Mouse (Mus musculus) liver, embryonic 16.5 days (tissue): Measurements from ENCODE around the gene Senp2. TPM values are rescaled to one million over a fixed set of nuclear protein-coding genes. Genes with fewer than 3 reads are reported as not detected.

ENCODE experiments used
- ATAC-seq: fragments of 200-750 bp; cut with Nextera tagmentation; 2 replicates; pipeline ENCODE4 v1.8.0; 2017; ENCODE audit warnings: low read depth, mild to moderate bottlenecking, moderate number of reproducible peaks, moderate library complexity
- H3K27ac ChIP-seq: fragments of 300-500 bp; sonication (generic); 2 replicates; pipeline ENCODE4 v1.5.1; 2014; ENCODE audit warnings: mild to moderate bottlenecking, low read length
- H3K27me3 ChIP-seq: fragments of 300-500 bp; sonication (generic); 2 replicates; pipeline ENCODE4 v1.6.1; 2014; ENCODE audit warnings: low read depth, low read length, mixed read lengths; ENCODE audit not compliant: control insufficient read depth, insufficient read depth
- H3K36me3 ChIP-seq: fragments of 300-500 bp; sonication (generic); 2 replicates; pipeline ENCODE4 v1.6.1; 2014; ENCODE audit warnings: mild to moderate bottlenecking; ENCODE audit not compliant: control insufficient read depth, insufficient read depth
- H3K4me1 ChIP-seq: fragments of 300-500 bp; sonication (generic); 2 replicates; pipeline ENCODE4 v1.6.1; 2014; ENCODE audit warnings: low read depth, low read length, mixed read lengths; ENCODE audit not compliant: control insufficient read depth
- H3K4me2 ChIP-seq: fragments of 300-500 bp; sonication (generic); 2 replicates; pipeline ENCODE4 v1.6.1; 2014; ENCODE audit warnings: low read depth, low read length, mixed read lengths
- H3K4me3 ChIP-seq: fragments of 300-500 bp; sonication (generic); 2 replicates; pipeline ENCODE4 v1.5.1; 2014; ENCODE audit warnings: low read depth, mild to moderate bottlenecking, low read length
- H3K9ac ChIP-seq: fragments of 300-500 bp; sonication (generic); 2 replicates; pipeline ENCODE4 v1.6.1; 2014; ENCODE audit warnings: low read depth, low read length
- H3K9me3 ChIP-seq: fragments of 300-500 bp; sonication (generic); replicated peaks from 2 replicates; pipeline ENCODE4 v1.6.1; 2016; ENCODE audit warnings: low read length; ENCODE audit not compliant: control insufficient read depth
- WGBS: fragments of 180-500 bp; shearing (Covaris S2); extraction: QIAGEN DNeasy Blood & Tissue Kit; methylation state at CpG from one replicate; pipeline ENCODE4 v1.1.7; 2014; ENCODE audit not compliant: insufficient replicate concordance; 5-methylcytosine and 5-hydroxymethylcytosine counted together
- polyA plus RNA-seq: library from polyadenylated mRNA; unstranded; fragments of >200 nt; fragmentation: Nextera tagmentation; extraction: Ambion mirVana; gene quantifications from 2 replicates; pipeline ENCODE4 v1.2.1, GENCODE M21; 2015

Gene Senp2
- polyA plus RNA-seq, 1 experiment from 2014 or later, result 30.2 TPM

DNA sequence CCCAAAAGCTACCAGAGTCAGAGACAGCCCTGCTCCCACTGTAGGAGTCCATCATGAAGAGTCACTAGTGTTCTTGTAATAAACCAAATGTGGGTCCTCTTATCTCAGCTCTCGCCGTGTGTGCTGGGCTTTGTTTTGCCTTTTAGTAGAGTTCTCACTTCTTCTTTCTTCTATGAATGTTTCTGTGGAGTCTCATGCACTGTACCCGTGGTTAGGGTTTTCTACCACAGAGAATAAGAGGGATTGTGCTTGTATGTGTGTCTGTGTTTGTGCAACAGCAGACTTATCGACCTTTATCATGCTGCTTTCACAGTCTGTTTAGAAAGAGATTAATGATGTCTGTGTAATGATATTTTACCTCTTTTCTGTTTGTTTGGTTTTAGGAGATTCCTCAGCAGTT lies 34.5 kb downstream of the Senp2 start:
- Histone ChIP-seq H3K4me1 (no peaks in the 10 kb centered on the region), H3K9ac (no peak overlapping the region), H3K9me3 (no peaks in the 10 kb centered on the region), H3K4me3 (no peak overlapping the region), H3K27me3 (no peaks in the 10 kb centered on the region), H3K4me2 (no peak overlapping the region), H3K36me3 (peaks cover 30% of the 10 kb centered on the region), H3K27ac (no peak overlapping the region)
- ATAC-seq, result no peak
- 63% methylated on average over 4 of the region's 4 CpGs for WGBS

DNA sequence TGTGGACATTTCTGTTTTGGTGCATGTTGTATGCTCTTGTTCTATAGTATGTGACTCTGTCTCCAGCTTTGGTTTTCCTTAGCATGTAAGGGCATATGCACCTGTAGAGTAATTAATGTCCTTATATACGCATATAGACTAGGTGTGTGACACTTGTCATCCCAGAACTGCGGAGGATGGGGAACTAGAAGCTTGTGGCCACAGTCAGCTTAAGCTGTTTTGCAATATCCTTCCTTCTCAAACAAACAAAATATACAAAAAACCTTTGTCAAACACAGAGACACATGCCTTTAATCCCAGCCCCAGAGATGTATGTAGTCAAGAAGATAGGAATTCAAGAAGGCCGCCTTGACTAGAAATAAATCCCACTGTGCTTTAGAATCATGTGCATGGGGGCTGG lies 36.6 kb downstream of the Senp2 start:
- Histone ChIP-seq H3K9me3 (no peaks in the 10 kb centered on the region), H3K4me3 (no peak overlapping the region), H3K27me3 (no peaks in the 10 kb centered on the region), H3K4me1 (no peaks in the 10 kb centered on the region), H3K27ac (no peak overlapping the region), H3K36me3 (peaks cover 30% of the 10 kb centered on the region), H3K4me2 (no peak overlapping the region), H3K9ac (no peak overlapping the region)
- ATAC-seq, result no peak
- 78% methylated on average over 3 of the region's 3 CpGs for WGBS

DNA sequence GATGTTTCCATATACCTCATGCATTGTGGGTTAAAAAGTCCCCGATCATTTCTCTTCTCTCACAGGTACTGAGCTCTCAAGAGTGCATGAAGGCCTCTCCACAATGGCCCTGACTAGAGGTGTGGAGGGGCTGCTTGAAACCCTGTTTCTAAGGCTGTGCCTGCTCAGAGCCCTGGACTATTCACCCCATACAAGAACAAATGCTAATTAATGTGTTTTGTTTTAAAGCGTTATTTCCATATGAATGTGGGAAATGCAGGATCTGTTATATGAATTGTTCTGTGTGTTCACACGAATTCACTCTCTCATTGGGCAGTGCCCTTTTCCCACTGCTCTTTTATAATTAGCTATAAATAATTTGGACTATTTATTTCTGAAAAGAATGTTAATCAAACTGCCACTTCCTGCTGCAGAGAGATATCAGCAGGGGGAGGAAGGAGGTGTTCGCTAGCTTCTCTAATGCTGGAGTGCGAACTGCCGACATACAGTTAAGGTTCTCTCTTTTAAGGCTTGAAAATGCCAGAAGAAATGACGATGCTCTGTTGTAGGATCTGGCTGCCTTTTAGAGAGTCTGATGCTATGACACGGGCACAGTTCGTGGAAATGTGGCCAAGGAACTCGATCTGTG lies 37.6 kb downstream of the Senp2 start:
- Histone ChIP-seq H3K9ac (no peak overlapping the region), H3K9me3 (no peaks in the 10 kb centered on the region), H3K4me3 (no peak overlapping the region), H3K4me2 (no peak overlapping the region), H3K4me1 (no peaks in the 10 kb centered on the region), H3K27me3 (no peaks in the 10 kb centered on the region), H3K36me3 (peaks cover 26% of the 10 kb centered on the region), H3K27ac (no peak overlapping the region)
- 62% methylated on average over 10 of the region's 10 CpGs for WGBS
- ATAC-seq, result no peak

GRCm38 (mm10) chr16:22053411-22053810 lies 44.1 kb downstream of the Senp2 start:
- no peak for ATAC-seq
- H3K36me3 ChIP-seq, result no peaks in the 10 kb centered on the region
- 87% methylated on average over 21 of the region's 21 CpGs for WGBS

GRCm38 (mm10) chr16:22057498-22057897 lies 48.2 kb downstream of the Senp2 start:
- Histone ChIP-seq H3K9ac (no peak overlapping the region), H3K4me2 (no peak overlapping the region), H3K27me3 (no peaks in the 10 kb centered on the region), H3K27ac (no peak overlapping the region), H3K9me3 (no peaks in the 10 kb centered on the region), H3K36me3 (no peaks in the 10 kb centered on the region), H3K4me3 (no peak overlapping the region), H3K4me1 (peaks cover 3% of the 10 kb centered on the region)
- peak; percentile 71 for ATAC-seq
- WGBS, result 38% methylated on average over 6 of the region's 6 CpGs

More at GRCm38 (mm10) chr16:22053411-22053810, 44.1 kb downstream of the Senp2 start:
- no peak overlapping the region for H3K4me3 ChIP-seq
- no peaks in the 10 kb centered on the region for H3K27me3 ChIP-seq
- no peak overlapping the region for H3K9ac ChIP-seq
- no peaks in the 10 kb centered on the region for H3K9me3 ChIP-seq
- H3K4me2 ChIP-seq, result no peak overlapping the region
- H3K27ac ChIP-seq, result no peak overlapping the region
- H3K4me1 ChIP-seq, result peaks cover 3% of the 10 kb centered on the region

GRCm38 (mm10) chr16:22058871-22059270 lies 49.6 kb downstream of the Senp2 start:
- no peak overlapping the region for H3K4me2 ChIP-seq
- H3K9me3 ChIP-seq, result no peaks in the 10 kb centered on the region
- peaks cover 3% of the 10 kb centered on the region for H3K4me1 ChIP-seq
- H3K27me3 ChIP-seq, result no peaks in the 10 kb centered on the region
- H3K9ac ChIP-seq, result no peak overlapping the region
- no peak overlapping the region for H3K4me3 ChIP-seq
- no peaks in the 10 kb centered on the region for H3K36me3 ChIP-seq
- no peak overlapping the region for H3K27ac ChIP-seq
- WGBS, result 79% methylated on average over 7 of the region's 7 CpGs
- no peak for ATAC-seq

- Histone ChIP-seq H3K4me2 (no peak overlapping the region), H3K36me3 (no peaks in the 10 kb centered on the region), H3K9ac (no peak overlapping the region), H3K4me1 (peaks cover 3% of the 10 kb centered on the region), H3K9me3 (no peaks in the 10 kb centered on the region), H3K4me3 (no peak overlapping the region), H3K27me3 (no peaks in the 10 kb centered on the region), H3K27ac (no peak overlapping the region)
- ATAC-seq, result no peak
- 70% methylated on average over 10 of the region's 10 CpGs for WGBS
Measured at GRCm38 (mm10) chr16:22060416-22060815, 51.1 kb downstream of the Senp2 start.

DNA sequence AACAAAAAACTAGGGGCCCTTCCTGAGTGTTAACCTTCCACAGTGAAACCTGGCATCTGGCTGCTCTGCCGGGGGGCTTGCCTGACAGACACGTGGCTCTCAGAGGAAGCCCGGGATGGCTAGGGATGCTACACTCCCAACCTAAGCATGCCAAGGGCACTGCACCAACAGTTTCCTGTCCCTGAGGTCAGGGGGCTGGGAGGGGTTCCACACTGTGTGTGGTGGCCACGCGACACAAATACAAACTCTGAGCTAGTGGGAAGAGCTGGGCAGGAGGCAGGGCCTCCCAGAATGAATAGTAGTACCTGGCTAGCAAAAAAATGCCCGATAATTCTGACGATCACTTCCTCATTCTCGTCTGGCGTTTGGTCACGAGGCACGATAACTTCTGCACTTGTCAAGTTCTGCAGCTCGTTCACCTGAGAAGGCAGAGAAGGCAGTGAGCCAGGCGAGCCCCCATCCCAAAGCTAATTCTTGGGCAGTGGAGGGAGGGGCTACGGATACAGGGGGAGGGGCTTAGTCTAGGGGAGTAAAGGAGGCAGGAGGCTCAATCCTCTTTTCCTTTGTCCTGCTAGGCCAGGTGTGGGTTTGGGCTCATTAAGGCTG lies 52.4 kb downstream of the Senp2 start:
- no peak overlapping the region for H3K27ac ChIP-seq
- WGBS, result 22% methylated on average over 14 of the region's 14 CpGs
- no peak overlapping the region for H3K4me2 ChIP-seq
- H3K9ac ChIP-seq, result no peak overlapping the region
- no peak for ATAC-seq
- no peaks in the 10 kb centered on the region for H3K27me3 ChIP-seq
- peaks cover 3% of the 10 kb centered on the region for H3K4me1 ChIP-seq
- no peak overlapping the region for H3K4me3 ChIP-seq
- no peaks in the 10 kb centered on the region for H3K9me3 ChIP-seq
- no peaks in the 10 kb centered on the region for H3K36me3 ChIP-seq

DNA sequence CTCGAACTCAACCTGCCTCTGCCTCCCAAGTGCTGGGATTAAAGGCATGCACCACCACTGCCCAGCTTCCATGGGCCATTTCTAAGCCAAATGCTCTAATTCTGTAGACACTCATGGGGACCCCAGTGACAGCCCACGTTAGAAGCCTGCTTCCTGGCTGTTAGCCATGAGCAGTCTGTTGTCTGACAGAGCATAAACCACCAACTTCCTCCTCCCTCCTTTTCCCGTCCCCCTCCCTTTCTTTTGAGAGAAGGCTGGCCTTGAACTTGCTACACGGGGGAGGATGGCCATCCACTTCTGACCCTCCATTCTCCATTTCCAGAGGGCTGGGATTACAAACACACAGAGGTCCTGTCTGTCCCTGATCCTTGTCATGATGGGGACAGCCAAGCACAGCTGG lies 53.0 kb downstream of the Senp2 start:
- WGBS, result 28% methylated on average over 4 of the region's 4 CpGs
- peaks cover 3% of the 10 kb centered on the region for H3K4me1 ChIP-seq
- ATAC-seq, result no peak
- no peaks in the 10 kb centered on the region for H3K36me3 ChIP-seq
- H3K4me3 ChIP-seq, result no peak overlapping the region
- H3K9ac ChIP-seq, result no peak overlapping the region
- H3K9me3 ChIP-seq, result no peaks in the 10 kb centered on the region
- H3K27ac ChIP-seq, result no peak overlapping the region
- H3K4me2 ChIP-seq, result no peak overlapping the region
- H3K27me3 ChIP-seq, result no peaks in the 10 kb centered on the region
